Mouse (Mus musculus) CD4-positive, CD25-positive, alpha-beta regulatory T cell (primary cell): Measurements from ENCODE around the gene Nfkbib. TPM values are rescaled to one million over a fixed set of nuclear protein-coding genes. Genes with fewer than 3 reads are reported as not detected.

Source experiments
- polyA plus RNA-seq: library from polyadenylated mRNA; unstranded; fragments of 100-300 nt; shearing (Covaris generic); gene quantifications from one replicate; pipeline ENCODE4 v1.2.1, GENCODE M21; 2017

The Nfkbib gene
- 96.6 TPM for polyA plus RNA-seq

GRCm38 (mm10) chr7:28767462-28767965 is at the start of gene Nfkbib:
Gene Nfkbib, minus strand, starts transcription at chr7:28767512.

GRCm38 (mm10) chr7:28808221-28808941 is 41.1 kb upstream of the Nfkbib start, which contains the start of gene Hnrnpl:
Gene Hnrnpl, plus strand, starts transcription at chr7:28808541.

GRCm38 (mm10) chr7:28788307-28789195 is 21.2 kb upstream of the Nfkbib start, which contains the start of gene Rinl:
Gene Rinl, plus strand, starts transcription at chr7:28788969.

GRCm38 (mm10) chr7:28766173-28766879 is 986 bp downstream of the Nfkbib start, which contains the start of gene Sirt2:
Gene Sirt2, plus strand, starts transcription at chr7:28766735.

GRCm38 (mm10) chr7:28756079-28756478 is 11.2 kb downstream of the Nfkbib start, which contains the start of gene Ccer2:
Gene Ccer2, plus strand, starts transcription at chr7:28756174.

DNA sequence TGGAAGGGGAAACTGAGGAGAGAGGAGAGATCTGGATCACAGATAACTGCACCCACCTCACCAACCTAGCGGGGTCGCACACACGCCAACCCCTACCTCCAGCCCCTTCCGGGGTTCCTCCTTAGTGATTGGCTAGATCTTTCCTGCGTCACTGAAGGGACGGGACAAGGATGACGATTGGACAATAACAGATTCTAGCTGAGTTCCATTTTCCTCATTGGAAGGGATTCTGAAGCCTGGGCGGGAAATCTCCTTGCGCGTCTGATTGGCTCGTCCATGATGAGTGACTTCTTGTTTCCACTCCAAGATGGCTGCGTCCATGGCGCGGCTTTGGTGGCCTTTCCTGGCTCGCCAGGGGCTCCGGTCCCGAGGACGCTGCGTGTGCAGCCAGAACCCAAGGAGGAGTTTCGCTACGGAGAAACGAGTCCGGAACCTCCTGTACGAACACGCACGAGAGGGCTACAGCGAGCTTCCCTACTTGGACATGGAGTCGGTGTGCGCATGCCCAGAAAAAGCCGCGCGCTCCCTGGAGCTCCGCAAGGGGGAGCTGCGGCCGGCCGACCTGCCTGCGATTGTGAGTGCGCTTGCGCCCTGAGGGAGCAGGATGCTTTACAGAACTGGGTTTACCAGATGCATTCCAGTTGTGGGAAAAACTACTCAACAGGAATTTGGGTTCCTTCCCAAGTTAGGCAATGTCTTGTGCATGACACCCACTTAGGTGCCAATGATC is 25.4 kb downstream of the Nfkbib start, which contains the start of the genes Mrps12 and Sars2:
Gene Mrps12 (minus strand): TSS at position 112 of the 730 bp plus-strand sequence.
Gene Sars2 (plus strand): TSS at position 284 of the 730 bp plus-strand sequence.

DNA sequence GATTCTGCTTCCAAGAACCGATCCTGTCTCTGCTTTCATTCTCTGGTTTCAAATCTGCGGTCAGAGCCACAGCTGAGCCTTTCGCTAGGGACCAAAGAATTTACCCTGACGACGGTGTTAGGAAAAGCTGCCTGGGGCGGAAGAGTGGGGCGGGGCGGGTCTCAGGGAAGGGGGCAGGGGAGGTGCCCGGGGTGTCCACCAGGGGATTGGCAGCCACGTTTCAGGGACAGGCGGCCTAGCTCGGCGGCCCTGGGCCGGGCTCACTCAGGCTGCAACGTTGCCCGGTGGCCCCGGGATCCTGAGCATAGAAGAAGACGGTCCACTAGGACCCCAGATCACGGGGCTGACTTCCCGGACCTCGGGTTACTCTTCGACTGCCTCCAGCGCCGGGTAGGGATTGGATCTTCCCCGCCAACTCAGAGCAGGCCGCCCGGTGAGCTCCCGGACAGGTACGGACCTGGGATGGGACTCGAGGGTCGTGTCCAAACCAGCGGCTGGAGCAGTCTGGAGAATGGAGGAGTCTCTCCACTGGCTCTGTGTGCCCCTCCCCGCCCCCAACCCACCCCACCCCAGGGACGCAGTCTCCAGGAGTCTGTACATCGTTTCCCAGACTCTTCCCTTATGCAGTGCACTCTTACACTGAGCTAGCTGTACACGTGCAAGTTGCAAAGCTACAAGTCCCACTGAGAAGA is 50.6 kb downstream of the Nfkbib start, which contains the start of gene Fbxo17:
Gene Fbxo17 (plus strand): TSS at position 215 of the 692 bp plus-strand sequence.

Other genes starting within 250 kb of the Nfkbib start
- gene Ifnl3, start 244.7 kb downstream of the Nfkbib start, polyA plus RNA-seq: not detected
- gene Sycn, start 226.6 kb downstream of the Nfkbib start, polyA plus RNA-seq: not detected
- not detected for gene Nccrp1, start 220.3 kb downstream of the Nfkbib start, polyA plus RNA-seq
- gene Samd4b, start 169.4 kb downstream of the Nfkbib start, polyA plus RNA-seq: 30.0 TPM
- 7.7 TPM for gene Pak4, start 169.3 kb downstream of the Nfkbib start, polyA plus RNA-seq
- not detected for gene Acp7, start 136.2 kb downstream of the Nfkbib start, polyA plus RNA-seq
- gene Fbxo27, start 74.7 kb downstream of the Nfkbib start, polyA plus RNA-seq: 3.5 TPM
- 22.9 TPM for gene Fbxo17, start 50.7 kb downstream of the Nfkbib start, polyA plus RNA-seq
- gene Mrps12, start 25.7 kb downstream of the Nfkbib start, polyA plus RNA-seq: 93.4 TPM
- 20.1 TPM for gene Sars2, start 25.5 kb downstream of the Nfkbib start, polyA plus RNA-seq
- gene Ccer2, start 11.3 kb downstream of the Nfkbib start, polyA plus RNA-seq: not detected
- gene Sirt2, start 777 bp downstream of the Nfkbib start, polyA plus RNA-seq: 83.6 TPM
- 275 TPM for gene Rinl, start 21.5 kb upstream of the Nfkbib start, polyA plus RNA-seq
- 300 TPM for gene Hnrnpl, start 41.0 kb upstream of the Nfkbib start, polyA plus RNA-seq
- gene Ech1, start 57.7 kb upstream of the Nfkbib start, polyA plus RNA-seq: 196 TPM
- gene Lgals4, start 66.3 kb upstream of the Nfkbib start, polyA plus RNA-seq: 22.8 TPM
- 1.3 TPM for gene Lgals7, start 96.3 kb upstream of the Nfkbib start, polyA plus RNA-seq
- 0.25 TPM for gene Capn12, start 113.9 kb upstream of the Nfkbib start, polyA plus RNA-seq
- gene Actn4, start 194.8 kb upstream of the Nfkbib start, polyA plus RNA-seq: 301 TPM
- gene Eif3k, start 214.4 kb upstream of the Nfkbib start, polyA plus RNA-seq: 330 TPM
- gene Map4k1, start 214.5 kb upstream of the Nfkbib start, polyA plus RNA-seq: 167 TPM